14 mouse cellular contexts compared by ENCODE assay signal in genomic region chr11:94449886-94450285, GRCm38 (mm10). TPM values are rescaled to one million over a fixed set of nuclear protein-coding genes. Genes with fewer than 3 reads are reported as not detected.
A peak's percentile ranks its signal among the peaks of the same experiment; 100 is the strongest.
DNase-seq lines count a peak whose midpoint lies in the region; ATAC-seq lines count a peak whose summit lies in the region.
"Had no signal": no experiment of that assay in that cellular context is flagged by ENCODE, and none has a peak within 500 bp of the region (broad histone marks: within the 10 kb centered on the region; RNA-seq: fewer than 3 reads in every experiment).

No protein-coding gene starts in this region.

- WGBS in embryonic facial prominence, embryonic 14.5 days: 47% methylated on average over 5 of the region's 5 CpGs
- WGBS in embryonic facial prominence, embryonic 10.5 days: 71% methylated on average over 5 of the region's 5 CpGs
- 54% methylated on average over 5 of the region's 5 CpGs for WGBS in embryonic facial prominence, embryonic 15.5 days
- WGBS in heart, embryonic 11.5 days (ENCODE audit: insufficient replicate concordance): 29% methylated on average over 5 of the region's 5 CpGs
- 44% methylated on average over 5 of the region's 5 CpGs for WGBS in hindbrain, embryonic 14.5 days
- 58% methylated on average over 5 of the region's 5 CpGs for WGBS in intestine, embryonic 15.5 days

- H3K27ac ChIP-seq in embryonic facial prominence, embryonic 14.5 days (replicated peaks; ENCODE audit: low read depth, low read length): peak overlapping the region; percentile 33; the same call in 1 of the 2 replicates
- H3K27ac ChIP-seq in embryonic facial prominence, embryonic 10.5 days (replicated peaks): no peak overlapping the region
- peak overlapping the region; percentile 29; the same call in 1 of the 2 replicates for H3K27ac ChIP-seq in embryonic facial prominence, embryonic 15.5 days (replicated peaks)
- peak overlapping the region; percentile 59 for H3K27ac ChIP-seq in heart, embryonic 11.5 days (ENCODE audit: low read depth, low read length)
- peak overlapping the region; percentile 44; the same call in 1 of the 2 replicates for H3K27ac ChIP-seq in hindbrain, embryonic 14.5 days
- no peak overlapping the region for H3K27ac ChIP-seq in intestine, embryonic 15.5 days
- H3K27ac ChIP-seq: kidney, embryonic 15.5 days had no signal

- H3K4me1 ChIP-seq in embryonic facial prominence, embryonic 14.5 days (ENCODE audit: control insufficient read depth, insufficient read depth, low read length): peaks cover 7% of the 10 kb centered on the region; the same call in 1 of the 2 replicates
- H3K4me1 ChIP-seq in embryonic facial prominence, embryonic 10.5 days: peaks cover 45% of the 10 kb centered on the region
- H3K4me1 ChIP-seq in embryonic facial prominence, embryonic 15.5 days: peaks cover 44% of the 10 kb centered on the region
- peaks cover 27% of the 10 kb centered on the region for H3K4me1 ChIP-seq in heart, embryonic 11.5 days (ENCODE audit: control insufficient read depth, insufficient read depth, low read length)
- H3K4me1 ChIP-seq in hindbrain, embryonic 14.5 days (replicated peaks; ENCODE audit: control insufficient read depth, insufficient read depth, low read length): peaks cover 22% of the 10 kb centered on the region
- 0 out of 2 replicates have a peak, but pooled peaks cover 5% of the 10 kb centered on the region for H3K4me1 ChIP-seq in intestine, embryonic 15.5 days (replicated peaks)

- H3K4me3 ChIP-seq in embryonic facial prominence, embryonic 14.5 days (ENCODE audit: low read depth, low read length): no peak overlapping the region
- no peak overlapping the region for H3K4me3 ChIP-seq in embryonic facial prominence, embryonic 10.5 days
- H3K4me3 ChIP-seq in embryonic facial prominence, embryonic 15.5 days (replicated peaks): no peak overlapping the region
- no peak overlapping the region for H3K4me3 ChIP-seq in heart, embryonic 11.5 days (ENCODE audit: low read depth, low read length)
- no peak overlapping the region for H3K4me3 ChIP-seq in hindbrain, embryonic 14.5 days (replicated peaks; ENCODE audit: low read length)
- H3K4me3 ChIP-seq in intestine, embryonic 15.5 days (replicated peaks): no peak overlapping the region
- H3K4me3 ChIP-seq: kidney, embryonic 15.5 days had no signal

- ATAC-seq in embryonic facial prominence, embryonic 14.5 days (ENCODE audit: low read depth): no peak
- no peak for ATAC-seq in embryonic facial prominence, embryonic 15.5 days (ENCODE audit: insufficient number of reproducible peaks, low FRiP score, low TSS enrichment, low read depth)
- no peak for ATAC-seq in heart, embryonic 11.5 days (replicated peaks; ENCODE audit: insufficient number of reproducible peaks, low FRiP score, low TSS enrichment)
- ATAC-seq in hindbrain, embryonic 14.5 days (ENCODE audit: low FRiP score): no peak
- no peak for ATAC-seq in intestine, embryonic 15.5 days
- ATAC-seq: activated CD4-positive, CD25-positive, alpha-beta regulatory T cell, adult 4 months had no signal

- no peaks in the 10 kb centered on the region for H3K9me3 ChIP-seq in embryonic facial prominence, embryonic 14.5 days (ENCODE audit: control insufficient read depth, low read length)
- no peaks in the 10 kb centered on the region for H3K9me3 ChIP-seq in embryonic facial prominence, embryonic 10.5 days
- H3K9me3 ChIP-seq in embryonic facial prominence, embryonic 15.5 days (replicated peaks): no peaks in the 10 kb centered on the region
- H3K9me3 ChIP-seq in heart, embryonic 11.5 days (replicated peaks; ENCODE audit: control insufficient read depth, low read length): no peaks in the 10 kb centered on the region
- H3K9me3 ChIP-seq in hindbrain, embryonic 14.5 days (ENCODE audit: control insufficient read depth, low read length): no peaks in the 10 kb centered on the region
- H3K9me3 ChIP-seq in intestine, embryonic 15.5 days: no peaks in the 10 kb centered on the region
- H3K9me3 ChIP-seq: kidney, embryonic 15.5 days had no signal

- DNase-seq in embryonic facial prominence, embryonic 14.5 days (ENCODE audit: low spot score): peak; percentile 16
- DNase-seq in embryonic facial prominence, embryonic 10.5 days (ENCODE audit: low spot score): no peak
- no peak for DNase-seq in hindbrain, embryonic 14.5 days (ENCODE audit: low spot score)
- DNase-seq in frontal cortex, postnatal 36 days (ENCODE audit: low spot score in 2 of 2): no peak
- no peak for DNase-seq in c-Kit-positive CD71-positive TER-119-positive erythroid progenitor cells, embryonic 14.5 days (ENCODE audit: low spot score)
- DNase-seq: cerebellum, postnatal 36 days; gastrocnemius, postnatal 25 days; right cerebral cortex, postnatal 4 days had no signal

- H3K9ac ChIP-seq in embryonic facial prominence, embryonic 14.5 days (ENCODE audit: low read depth, low read length): no peak overlapping the region
- no peak overlapping the region for H3K9ac ChIP-seq in embryonic facial prominence, embryonic 15.5 days
- no peak overlapping the region for H3K9ac ChIP-seq in heart, embryonic 11.5 days (ENCODE audit: low read depth, low read length)
- no peak overlapping the region for H3K9ac ChIP-seq in hindbrain, embryonic 14.5 days
- no peak overlapping the region for H3K9ac ChIP-seq in intestine, embryonic 15.5 days
- H3K9ac ChIP-seq: kidney, embryonic 15.5 days had no signal

- H3K4me2 ChIP-seq in embryonic facial prominence, embryonic 14.5 days (ENCODE audit: low read depth, low read length): no peak overlapping the region
- no peak overlapping the region for H3K4me2 ChIP-seq in embryonic facial prominence, embryonic 15.5 days (replicated peaks)
- 0 out of 2 replicates have a peak overlapping the region, but pooled peaks have one; percentile 4 for H3K4me2 ChIP-seq in heart, embryonic 11.5 days
- H3K4me2 ChIP-seq in hindbrain, embryonic 14.5 days (replicated peaks): no peak overlapping the region
- H3K4me2 ChIP-seq in intestine, embryonic 15.5 days (replicated peaks): no peak overlapping the region
- H3K4me2 ChIP-seq: kidney, embryonic 15.5 days; liver, embryonic 11.5 days had no signal

- peaks cover 50% of the 10 kb centered on the region for H3K36me3 ChIP-seq in embryonic facial prominence, embryonic 14.5 days (ENCODE audit: control insufficient read depth, insufficient read depth, low read length)
- peaks cover 49% of the 10 kb centered on the region for H3K36me3 ChIP-seq in embryonic facial prominence, embryonic 10.5 days (replicated peaks)
- H3K36me3 ChIP-seq in embryonic facial prominence, embryonic 15.5 days: peaks cover 11% of the 10 kb centered on the region; the same call in 1 of the 2 replicates
- H3K36me3 ChIP-seq in heart, embryonic 11.5 days (ENCODE audit: control insufficient read depth, insufficient read depth, low read length): no peaks in the 10 kb centered on the region
- peaks cover 5% of the 10 kb centered on the region; the same call in 1 of the 2 replicates for H3K36me3 ChIP-seq in hindbrain, embryonic 14.5 days (replicated peaks; ENCODE audit: control insufficient read depth, insufficient read depth)
- H3K36me3 ChIP-seq in intestine, embryonic 15.5 days: no peaks in the 10 kb centered on the region
- H3K36me3 ChIP-seq: kidney, embryonic 15.5 days had no signal

- no peaks in the 10 kb centered on the region for H3K27me3 ChIP-seq in embryonic facial prominence, embryonic 14.5 days (replicated peaks; ENCODE audit: control insufficient read depth, insufficient read depth, low read length)
- H3K27me3 ChIP-seq in embryonic facial prominence, embryonic 10.5 days (replicated peaks; ENCODE audit: low read depth, poor library complexity, severe bottlenecking): peaks cover 23% of the 10 kb centered on the region
- no peaks in the 10 kb centered on the region for H3K27me3 ChIP-seq in embryonic facial prominence, embryonic 15.5 days
- peaks cover 6% of the 10 kb centered on the region; the same call in 1 of the 2 replicates for H3K27me3 ChIP-seq in heart, embryonic 11.5 days (ENCODE audit: control insufficient read depth, insufficient read depth, low read length)
- no peaks in the 10 kb centered on the region for H3K27me3 ChIP-seq in hindbrain, embryonic 14.5 days (ENCODE audit: control insufficient read depth, insufficient read depth, low read length)
- H3K27me3 ChIP-seq in intestine, embryonic 15.5 days (replicated peaks): no peaks in the 10 kb centered on the region
- H3K27me3 ChIP-seq: kidney, embryonic 15.5 days had no signal

RNA-seq across cellular contexts. Expression of gene Cacna1g, which starts 24.1 kb away (rescaled TPM):
- polyA plus RNA-seq in embryonic facial prominence, embryonic 14.5 days (2014; fragmentation: Nextera tagmentation; extraction: Ambion mirVana): 30.0 and 30.5 TPM in 2 replicates
- 6.5 and 13.5 TPM in 2 replicates for polyA plus RNA-seq in embryonic facial prominence, embryonic 10.5 days (2016; fragmentation: Nextera tagmentation; extraction: Ambion mirVana)
- 29.1 and 30.3 TPM in 2 replicates for polyA plus RNA-seq in embryonic facial prominence, embryonic 15.5 days (2015; fragmentation: Nextera tagmentation; extraction: Ambion mirVana)
- polyA plus RNA-seq in heart, embryonic 11.5 days (2014; fragmentation: Nextera tagmentation; extraction: Ambion mirVana): 2.7 and 4.3 TPM in 2 replicates
- polyA plus RNA-seq in hindbrain, embryonic 14.5 days (2014; fragmentation: Nextera tagmentation; extraction: Ambion mirVana): 18.6 and 22.8 TPM in 2 replicates
- 5.2 and 7.9 TPM in 2 replicates for polyA plus RNA-seq in intestine, embryonic 15.5 days (2015; fragmentation: Nextera tagmentation; extraction: Ambion mirVana)
- polyA plus RNA-seq: activated CD4-positive, CD25-positive, alpha-beta regulatory T cell, adult 4 months had no signal

RNA-seq across cellular contexts. Expression of gene Spata20, which starts 36.1 kb away (rescaled TPM):
- 0.31 and 0.51 TPM in 2 replicates for polyA plus RNA-seq in embryonic facial prominence, embryonic 14.5 days (2014; fragmentation: Nextera tagmentation; extraction: Ambion mirVana)
- polyA plus RNA-seq in embryonic facial prominence, embryonic 10.5 days (2016; fragmentation: Nextera tagmentation; extraction: Ambion mirVana): not detected in 2 replicates
- polyA plus RNA-seq in embryonic facial prominence, embryonic 15.5 days (2015; fragmentation: Nextera tagmentation; extraction: Ambion mirVana): 0.16 and 1.2 TPM in 2 replicates
- polyA plus RNA-seq in heart, embryonic 11.5 days (2014; fragmentation: Nextera tagmentation; extraction: Ambion mirVana): 0.15 TPM in 1 of 2 replicates, not detected in the other
- 0.33 and 1.3 TPM in 2 replicates for polyA plus RNA-seq in hindbrain, embryonic 14.5 days (2014; fragmentation: Nextera tagmentation; extraction: Ambion mirVana)
- polyA plus RNA-seq in intestine, embryonic 15.5 days (2015; fragmentation: Nextera tagmentation; extraction: Ambion mirVana): 0.06 TPM in 1 of 2 replicates, not detected in the other
- polyA plus RNA-seq: activated CD4-positive, CD25-positive, alpha-beta regulatory T cell, adult 4 months; liver, embryonic 11.5 days had no signal

RNA-seq across cellular contexts. Expression of gene Epn3, which starts 49.9 kb away (rescaled TPM):
- polyA plus RNA-seq in embryonic facial prominence, embryonic 14.5 days (2014; fragmentation: Nextera tagmentation; extraction: Ambion mirVana): 4.3 and 6.6 TPM in 2 replicates
- 4.5 and 4.7 TPM in 2 replicates for polyA plus RNA-seq in embryonic facial prominence, embryonic 10.5 days (2016; fragmentation: Nextera tagmentation; extraction: Ambion mirVana)
- polyA plus RNA-seq in embryonic facial prominence, embryonic 15.5 days (2015; fragmentation: Nextera tagmentation; extraction: Ambion mirVana): 11.7 and 11.8 TPM in 2 replicates
- polyA plus RNA-seq in heart, embryonic 11.5 days (2014; fragmentation: Nextera tagmentation; extraction: Ambion mirVana): 8.2 and 9.1 TPM in 2 replicates
- 1.6 and 2.0 TPM in 2 replicates for polyA plus RNA-seq in hindbrain, embryonic 14.5 days (2014; fragmentation: Nextera tagmentation; extraction: Ambion mirVana)
- 2.1 and 3.3 TPM in 2 replicates for polyA plus RNA-seq in intestine, embryonic 15.5 days (2015; fragmentation: Nextera tagmentation; extraction: Ambion mirVana)
- polyA plus RNA-seq: activated CD4-positive, CD25-positive, alpha-beta regulatory T cell, adult 4 months had no signal

RNA-seq across cellular contexts. Expression of gene Abcc3, which starts 57.1 kb away (rescaled TPM):
- polyA plus RNA-seq in embryonic facial prominence, embryonic 14.5 days (2014; fragmentation: Nextera tagmentation; extraction: Ambion mirVana): 1.3 and 2.2 TPM in 2 replicates
- 0.23 and 0.24 TPM in 2 replicates for polyA plus RNA-seq in embryonic facial prominence, embryonic 10.5 days (2016; fragmentation: Nextera tagmentation; extraction: Ambion mirVana)
- polyA plus RNA-seq in embryonic facial prominence, embryonic 15.5 days (2015; fragmentation: Nextera tagmentation; extraction: Ambion mirVana): 2.8 and 4.4 TPM in 2 replicates
- 0.34 and 0.96 TPM in 2 replicates for polyA plus RNA-seq in heart, embryonic 11.5 days (2014; fragmentation: Nextera tagmentation; extraction: Ambion mirVana)
- polyA plus RNA-seq in hindbrain, embryonic 14.5 days (2014; fragmentation: Nextera tagmentation; extraction: Ambion mirVana): 0.85 and 1.1 TPM in 2 replicates
- 1.5 and 2.6 TPM in 2 replicates for polyA plus RNA-seq in intestine, embryonic 15.5 days (2015; fragmentation: Nextera tagmentation; extraction: Ambion mirVana)

Comparison
In these comparisons a context has a peak if more than half of its experiments do, and no peak if none do; other contexts are left out.
1. H3K27ac ChIP-seq: peak in embryonic facial prominence, embryonic 14.5 days (single experiment), embryonic facial prominence, embryonic 15.5 days (single experiment), heart, embryonic 11.5 days (single experiment) and hindbrain, embryonic 14.5 days (single experiment); none in embryonic facial prominence, embryonic 10.5 days (single experiment) and intestine, embryonic 15.5 days (single experiment).